Mouse (Mus musculus) 3T3-L1 (cell line): Measurements from ENCODE around the gene Hist1h4j.

Source experiments
- DNase-seq: peaks from one replicate; pipeline ENCODE4 v3.0.0-alpha.2; 2015; ENCODE audit warnings: low read depth, low spot score

Hist1h4j gene

DNA sequence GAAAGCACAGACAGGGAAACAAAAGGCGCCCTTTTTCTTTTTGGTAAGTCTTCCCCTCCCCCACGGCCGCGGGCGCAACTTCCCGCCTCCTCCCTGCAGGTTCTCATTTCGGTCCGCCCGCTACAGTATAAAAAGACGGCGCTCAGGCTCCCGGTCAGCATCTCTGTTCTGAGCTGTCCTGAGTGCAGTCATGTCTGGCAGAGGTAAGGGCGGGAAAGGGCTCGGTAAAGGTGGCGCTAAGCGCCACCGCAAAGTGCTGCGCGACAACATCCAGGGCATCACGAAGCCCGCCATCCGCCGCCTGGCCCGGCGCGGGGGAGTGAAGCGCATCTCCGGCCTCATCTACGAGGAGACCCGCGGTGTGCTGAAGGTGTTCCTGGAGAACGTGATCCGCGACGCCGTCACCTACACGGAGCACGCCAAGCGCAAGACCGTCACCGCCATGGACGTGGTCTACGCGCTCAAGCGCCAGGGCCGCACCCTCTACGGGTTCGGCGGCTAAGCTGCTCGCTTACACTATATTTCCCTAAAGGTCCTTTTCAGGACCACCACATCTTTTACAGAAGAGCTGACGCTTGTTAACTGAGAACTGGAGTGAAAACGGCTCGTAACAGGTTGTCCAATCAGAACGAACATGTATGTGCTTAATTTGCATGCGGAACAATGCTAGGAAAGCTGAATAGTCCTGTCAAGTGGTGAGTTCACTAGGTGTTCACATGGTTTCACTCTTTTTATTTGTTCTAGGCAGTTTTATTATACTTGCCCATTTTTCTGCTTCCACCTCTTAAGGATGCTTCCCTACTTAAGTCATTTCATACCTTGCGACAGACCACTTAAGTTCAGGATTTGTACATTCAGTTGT lies at the start of gene Hist1h4j:
Gene Hist1h4j, plus strand, starts transcription at position 159 of the 862 bp plus-strand sequence.
- DNase-seq: peak; percentile 88

- DNase-seq: no peak
These were observed 37.1 kb upstream of the Hist1h4j start, which contains the start of gene Olfr1359 for GRCm38 (mm10) chr13:21697811-21698210. TSS of gene Olfr1359 (plus strand) at chr13:21698111.

DNA sequence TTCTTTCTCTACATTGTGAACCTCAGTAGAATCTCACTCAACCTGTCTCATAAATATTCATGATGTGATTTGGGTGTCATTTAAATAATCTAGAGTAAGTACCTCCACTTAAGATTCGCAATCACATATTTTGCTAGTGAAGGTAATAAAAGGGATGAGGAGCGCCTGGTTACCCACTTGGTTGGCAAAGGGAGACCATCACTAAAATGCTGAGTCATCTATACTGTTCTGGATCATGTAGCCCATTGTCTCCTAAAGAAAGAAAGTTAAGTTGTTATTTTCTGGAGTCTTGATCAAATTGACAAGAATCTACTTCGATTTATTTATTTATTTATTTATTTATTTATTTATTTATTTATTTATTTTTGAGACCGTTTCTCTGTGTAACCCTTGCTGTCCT lies 28.2 kb upstream of the Hist1h4j start:
- DNase-seq: no peak

- peak; percentile 91 for DNase-seq
These were observed 24.7 kb upstream of the Hist1h4j start for GRCm38 (mm10) chr13:21710031-21710711.

DNA sequence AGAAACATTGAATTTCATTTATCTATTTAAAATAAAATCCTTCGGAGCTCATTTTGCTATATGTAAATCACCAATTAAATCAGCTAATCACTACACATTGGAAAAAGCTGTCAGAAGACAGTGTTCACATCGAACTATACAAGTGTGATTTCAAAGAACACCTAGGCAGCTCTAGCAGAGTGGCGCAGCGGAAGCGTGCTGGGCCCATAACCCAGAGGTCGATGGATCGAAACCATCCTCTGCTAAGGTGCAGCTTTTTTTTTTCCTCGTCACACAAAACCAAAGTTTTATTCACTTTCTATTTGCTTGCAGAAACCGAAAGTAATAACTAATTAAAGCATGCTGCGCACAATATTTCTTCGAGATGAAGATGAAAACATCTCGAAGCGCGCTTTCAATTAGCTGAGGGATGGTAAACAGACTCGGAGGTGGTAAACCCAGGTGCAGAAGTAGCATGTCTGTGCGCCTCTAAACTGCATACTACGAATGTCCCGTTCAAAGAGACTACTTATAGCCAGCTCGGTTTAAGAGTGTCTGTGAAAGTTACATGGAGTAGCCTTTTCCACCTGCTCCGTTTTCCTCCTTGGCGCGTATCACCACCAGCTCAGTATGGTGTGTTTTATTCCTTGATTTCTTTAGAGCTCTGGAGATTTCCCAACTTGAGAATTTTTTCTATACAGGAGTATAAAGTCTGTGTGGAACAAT lies 23.9 kb upstream of the Hist1h4j start:
- DNase-seq: peak; percentile 81

GRCm38 (mm10) chr13:21711698-21712097 lies 23.2 kb upstream of the Hist1h4j start:
- peak; percentile 32 for DNase-seq

- peak; percentile 89 for DNase-seq
These were observed 20.1 kb upstream of the Hist1h4j start for GRCm38 (mm10) chr13:21714725-21715124.

- peak; percentile 70 for DNase-seq
These were observed 19.6 kb upstream of the Hist1h4j start for GRCm38 (mm10) chr13:21715131-21715863.

DNA sequence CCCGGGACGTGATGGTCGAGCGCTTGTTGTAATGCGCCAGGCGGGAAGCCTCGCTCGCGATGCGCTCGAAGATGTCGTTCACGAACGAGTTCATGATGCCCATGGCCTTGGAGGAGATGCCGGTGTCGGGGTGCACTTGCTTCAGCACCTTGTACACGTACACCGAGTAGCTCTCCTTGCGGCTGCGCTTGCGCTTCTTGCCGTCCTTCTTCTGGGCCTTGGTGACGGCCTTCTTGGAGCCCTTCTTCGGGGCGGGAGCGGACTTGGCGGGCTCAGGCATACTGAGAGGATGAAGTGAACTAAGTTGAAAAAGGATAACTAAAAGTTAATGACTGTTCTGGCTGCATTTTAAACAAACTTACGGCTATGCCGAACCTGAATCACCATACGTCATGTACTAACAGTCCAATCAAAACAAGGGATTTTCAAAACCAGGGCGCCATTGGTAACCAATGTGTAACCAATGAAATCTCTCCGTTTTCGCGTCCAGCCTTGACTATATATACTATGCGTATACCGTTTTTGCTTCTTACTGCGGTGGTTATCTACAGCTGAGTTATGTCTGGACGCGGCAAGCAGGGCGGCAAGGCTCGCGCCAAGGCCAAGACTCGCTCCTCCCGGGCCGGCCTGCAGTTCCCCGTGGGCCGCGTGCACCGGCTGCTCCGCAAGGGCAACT lies 18.9 kb upstream of the Hist1h4j start, which contains the start of the genes Hist1h2bl and Hist1h2ai:
Gene Hist1h2bl, minus strand, starts transcription at position 280 of the 676 bp plus-strand sequence.
Gene Hist1h2ai, plus strand, starts transcription at position 559 of the 676 bp plus-strand sequence.
- DNase-seq: peak; percentile 97

GRCm38 (mm10) chr13:21716540-21717391 lies 18.1 kb upstream of the Hist1h4j start:
- peak; percentile 76 for DNase-seq

DNA sequence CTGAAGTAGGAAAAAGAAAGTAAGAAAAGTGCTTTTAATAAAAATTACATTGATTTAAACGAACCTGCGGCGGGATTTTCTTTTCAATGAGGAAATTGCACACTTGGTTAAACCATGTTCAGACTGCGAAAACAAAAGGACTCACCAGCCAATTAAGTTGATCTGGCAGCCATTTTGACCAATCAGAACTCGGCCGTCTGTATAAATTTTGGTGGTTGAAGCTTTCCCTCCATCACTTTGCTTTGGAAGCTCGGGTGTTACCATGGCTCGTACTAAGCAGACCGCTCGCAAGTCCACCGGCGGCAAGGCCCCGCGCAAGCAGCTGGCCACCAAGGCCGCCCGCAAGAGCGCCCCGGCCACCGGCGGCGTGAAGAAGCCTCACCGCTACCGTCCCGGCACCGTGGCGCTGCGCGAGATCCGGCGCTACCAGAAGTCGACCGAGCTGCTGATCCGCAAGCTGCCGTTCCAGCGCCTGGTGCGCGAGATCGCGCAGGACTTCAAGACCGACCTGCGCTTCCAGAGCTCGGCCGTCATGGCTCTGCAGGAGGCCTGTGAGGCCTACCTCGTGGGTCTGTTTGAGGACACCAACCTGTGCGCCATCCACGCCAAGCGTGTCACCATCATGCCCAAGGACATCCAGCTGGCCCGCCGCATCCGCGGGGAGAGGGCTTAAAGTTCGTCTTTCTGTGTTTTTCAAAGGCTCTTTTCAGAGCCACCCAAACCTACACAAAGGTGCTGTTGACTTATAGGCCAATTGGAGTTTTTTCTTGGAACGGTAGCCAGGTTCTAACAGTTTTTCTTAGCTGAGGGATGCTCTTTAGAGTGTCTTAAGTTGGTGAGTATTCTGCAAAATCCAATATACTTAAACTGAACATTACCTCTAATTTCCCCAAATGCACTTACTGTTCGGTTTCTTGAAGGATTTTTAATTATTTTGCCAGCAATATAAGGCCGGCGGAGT lies 17.2 kb upstream of the Hist1h4j start, which contains the start of gene Hist1h3h:
Gene Hist1h3h, plus strand, starts transcription at position 263 of the 961 bp plus-strand sequence.
- DNase-seq: peak; percentile 95

- DNase-seq: peak; percentile 66
These were observed 16.3 kb upstream of the Hist1h4j start for GRCm38 (mm10) chr13:21718381-21719080.

DNA sequence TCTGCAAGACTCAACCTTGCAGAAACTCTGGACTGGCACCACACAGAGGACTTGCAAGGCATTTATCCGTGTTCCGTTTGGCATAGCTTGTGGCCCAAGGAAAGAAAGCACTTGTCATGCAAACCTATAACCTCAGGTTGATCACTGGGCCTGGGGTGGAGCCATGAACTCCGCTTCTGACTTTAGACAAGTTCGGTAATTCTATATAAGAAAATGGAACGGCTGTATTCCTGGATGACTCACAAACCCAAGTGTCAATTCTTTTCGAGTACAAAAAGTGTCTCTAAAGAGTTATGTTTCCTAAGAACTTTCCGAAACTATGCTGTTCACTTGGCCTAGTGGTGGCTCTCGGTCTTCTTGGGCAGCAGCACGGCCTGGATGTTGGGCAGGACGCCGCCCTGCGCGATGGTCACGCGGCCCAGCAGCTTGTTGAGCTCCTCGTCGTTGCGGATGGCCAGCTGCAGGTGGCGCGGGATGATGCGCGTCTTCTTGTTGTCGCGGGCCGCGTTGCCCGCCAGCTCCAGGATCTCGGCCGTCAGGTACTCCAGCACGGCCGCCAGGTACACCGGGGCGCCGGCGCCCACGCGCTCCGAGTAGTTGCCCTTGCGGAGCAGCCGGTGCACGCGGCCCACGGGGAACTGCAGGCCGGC lies 13.6 kb upstream of the Hist1h4j start:
- DNase-seq: peak; percentile 58

DNA sequence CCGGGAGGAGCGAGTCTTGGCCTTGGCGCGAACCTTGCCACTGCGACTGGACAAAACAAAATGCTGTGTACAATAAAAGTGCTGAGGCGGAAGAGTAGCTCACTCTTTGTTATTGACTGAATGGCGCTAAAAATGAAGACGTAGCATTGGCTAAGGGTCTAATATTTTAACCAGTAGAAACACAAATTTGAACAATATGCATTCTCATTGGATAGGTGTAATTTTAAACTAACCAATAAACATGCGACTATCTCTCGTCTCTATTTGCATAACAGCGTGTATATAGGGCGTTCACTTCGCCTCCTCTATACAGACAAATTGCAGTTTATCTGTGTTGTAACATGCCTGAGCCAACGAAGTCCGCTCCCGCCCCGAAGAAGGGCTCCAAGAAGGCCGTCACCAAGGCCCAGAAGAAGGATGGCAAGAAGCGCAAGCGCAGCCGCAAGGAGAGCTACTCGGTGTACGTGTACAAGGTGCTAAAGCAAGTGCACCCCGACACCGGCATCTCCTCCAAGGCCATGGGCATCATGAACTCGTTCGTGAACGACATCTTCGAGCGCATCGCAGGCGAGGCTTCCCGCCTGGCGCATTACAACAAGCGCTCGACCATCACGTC lies 13.0 kb upstream of the Hist1h4j start, which contains the start of gene Hist1h2bm:
Gene Hist1h2bm, plus strand, starts transcription at position 288 of the 616 bp plus-strand sequence.
- peak; percentile 95 for DNase-seq

GRCm38 (mm10) chr13:21722373-21722925 lies 12.4 kb upstream of the Hist1h4j start:
- peak; percentile 75 for DNase-seq
